Mouse (Mus musculus): ENCODE measurements around the gene Fastkd5. TPM values are rescaled to one million over a fixed set of nuclear protein-coding genes. Genes with fewer than 3 reads are reported as not detected.

The Fastkd5 gene
- 17.1 and 17.9 TPM in 2 replicates for polyA plus RNA-seq (2014; fragmentation: Nextera tagmentation; extraction: Ambion mirVana)

DNA sequence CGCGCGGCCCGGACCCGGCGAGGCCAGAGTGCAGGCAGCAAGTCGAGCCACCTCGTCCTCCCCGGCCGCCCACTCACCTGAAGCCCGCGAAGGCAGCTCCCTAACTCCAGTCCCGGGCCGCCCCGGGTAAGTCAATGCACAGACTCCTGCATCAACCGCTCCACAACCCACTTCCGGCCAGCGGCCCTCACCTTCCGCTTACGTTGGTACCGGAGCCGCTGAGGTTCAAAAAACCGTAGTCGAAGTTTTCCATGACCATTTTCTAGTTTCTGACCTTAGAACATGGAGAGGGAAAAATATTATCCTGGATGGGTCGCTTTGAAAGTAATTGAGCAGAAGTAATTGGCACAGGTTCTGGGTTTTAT is at the start of gene Fastkd5, which contains the start of gene Ubox5:
Gene Fastkd5 (minus strand): TSS at position 189 of the 365 bp plus-strand sequence.
Gene Ubox5 (minus strand): TSS at position 200 of the 365 bp plus-strand sequence.
- peak within 1 kb of the TSS; percentile 86 for H3K9ac ChIP-seq (replicated peaks; ENCODE audit: low read depth, low read length)
- no peaks in the 10 kb centered on the region for H3K9me3 ChIP-seq (ENCODE audit: control insufficient read depth, low read depth, low read length)
- H3K27ac ChIP-seq (ENCODE audit: low read length) = peak within 1 kb of the TSS; percentile 22; the same call in 1 of the 2 replicates
- H3K27me3 ChIP-seq (ENCODE audit: control insufficient read depth, insufficient read depth, low read length) = peaks cover 6% of the 10 kb centered on the region
- ATAC-seq (ENCODE audit: insufficient number of reproducible peaks, insufficient read depth, low FRiP score, low read depth) = peak; percentile 70; the same call in 1 of the 2 replicates
- H3K4me2 ChIP-seq (replicated peaks; ENCODE audit: low read depth, low read length) = peak within 1 kb of the TSS; percentile 94
- H3K4me3 ChIP-seq (ENCODE audit: low read depth, low read length) = peak within 1 kb of the TSS; percentile 98
- peaks cover 9% of the 10 kb centered on the region; the same call in 1 of the 2 replicates for H3K36me3 ChIP-seq (ENCODE audit: control insufficient read depth, insufficient read depth, low read length)
- H3K4me1 ChIP-seq (ENCODE audit: control insufficient read depth, insufficient read depth, low read length) = 0 out of 2 replicates have a peak, but pooled peaks cover 3% of the 10 kb centered on the region
- WGBS = under 1% methylated on average over 25 of the region's 25 CpGs

DNA sequence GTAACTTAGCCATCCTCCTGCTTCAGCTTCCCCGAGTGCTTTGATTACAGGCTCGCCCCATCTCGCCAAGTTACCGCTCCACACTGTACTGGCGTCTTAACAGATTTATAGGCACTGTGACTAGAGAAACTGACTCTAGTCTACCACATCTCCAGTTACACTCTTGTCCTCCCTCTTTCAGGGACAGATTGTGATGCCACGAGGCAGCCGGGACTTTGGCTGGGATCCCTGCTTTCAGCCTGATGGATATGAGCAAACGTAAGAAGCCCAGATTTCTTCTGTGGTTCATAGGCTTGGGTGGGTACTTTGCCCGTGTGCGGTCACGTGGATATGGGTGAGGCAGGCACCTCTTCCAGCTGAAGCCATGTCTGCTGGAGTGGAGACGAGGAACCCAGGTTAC is 49.3 kb upstream of the Fastkd5 start:
- Histone ChIP-seq H3K27me3 (ENCODE audit: control insufficient read depth, insufficient read depth, low read length) (no peaks in the 10 kb centered on the region), H3K4me2 (replicated peaks; ENCODE audit: low read depth, low read length) (no peak overlapping the region), H3K27ac (ENCODE audit: low read length) (no peak overlapping the region), H3K4me1 (ENCODE audit: control insufficient read depth, insufficient read depth, low read length) (no peaks in the 10 kb centered on the region), H3K36me3 (ENCODE audit: control insufficient read depth, insufficient read depth, low read length) (peaks cover 77% of the 10 kb centered on the region), H3K9me3 (ENCODE audit: control insufficient read depth, low read depth, low read length) (no peaks in the 10 kb centered on the region), H3K9ac (replicated peaks; ENCODE audit: low read depth, low read length) (no peak overlapping the region), H3K4me3 (ENCODE audit: low read depth, low read length) (no peak overlapping the region)
- WGBS = 92% methylated on average over 12 of the region's 12 CpGs
- no peak for ATAC-seq (ENCODE audit: insufficient number of reproducible peaks, insufficient read depth, low FRiP score, low read depth)

DNA sequence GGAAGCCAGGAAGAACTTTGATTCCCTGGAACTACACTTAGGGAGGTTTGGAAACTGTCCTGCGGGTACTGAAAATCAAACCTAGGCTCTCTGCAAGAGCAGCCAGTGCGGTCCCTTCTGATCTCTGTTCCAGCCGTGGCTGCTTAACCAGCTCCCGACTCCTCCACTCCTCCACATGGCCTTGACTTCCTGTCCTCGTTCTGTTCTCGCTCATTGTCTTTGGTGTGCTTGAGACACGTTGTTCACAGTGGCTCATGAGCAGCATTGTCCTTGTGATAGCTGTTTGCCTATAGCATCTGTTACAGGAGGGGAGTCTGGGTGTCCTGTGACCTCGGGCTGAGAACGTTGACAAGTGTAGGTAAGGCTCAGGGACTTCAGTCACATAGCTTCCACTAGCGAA is 47.4 kb upstream of the Fastkd5 start:
- no peak for ATAC-seq (ENCODE audit: insufficient number of reproducible peaks, insufficient read depth, low FRiP score, low read depth)
- H3K4me1 ChIP-seq (ENCODE audit: control insufficient read depth, insufficient read depth, low read length) = no peaks in the 10 kb centered on the region
- whole genome bisulfite sequencing = 84% methylated on average over 10 of the region's 10 CpGs

DNA sequence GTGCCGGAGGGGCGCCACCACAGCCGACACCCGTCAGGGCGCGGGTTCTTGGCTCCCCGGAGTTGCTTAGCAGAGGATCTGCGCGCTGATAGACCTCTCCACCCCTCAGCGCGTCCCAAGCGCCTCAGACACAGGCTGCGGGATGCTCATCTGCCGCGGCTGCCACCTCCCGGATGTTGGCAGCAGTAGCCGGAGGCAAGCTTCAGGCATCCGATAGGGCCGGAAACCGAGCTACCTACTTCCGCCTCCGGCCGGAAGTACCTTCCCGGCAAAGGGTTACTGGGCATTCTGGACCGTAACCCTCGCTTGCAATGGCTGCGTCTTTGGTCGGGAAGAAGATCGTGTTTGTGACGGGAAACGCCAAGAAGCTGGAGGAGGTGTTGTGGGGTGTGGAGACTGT is 37.7 kb upstream of the Fastkd5 start, which contains the start of gene Itpa:
Gene Itpa (plus strand): TSS at position 52 of the 400 bp plus-strand sequence.
- Histone ChIP-seq H3K9me3 (ENCODE audit: control insufficient read depth, low read depth, low read length) (no peaks in the 10 kb centered on the region), H3K4me2 (replicated peaks; ENCODE audit: low read depth, low read length) (peak within 1 kb of the TSS; percentile 83), H3K4me1 (ENCODE audit: control insufficient read depth, insufficient read depth, low read length) (peaks cover 8% of the 10 kb centered on the region; the same call in 1 of the 2 replicates), H3K27me3 (ENCODE audit: control insufficient read depth, insufficient read depth, low read length) (no peaks in the 10 kb centered on the region), H3K9ac (replicated peaks; ENCODE audit: low read depth, low read length) (peak within 1 kb of the TSS; percentile 78), H3K36me3 (ENCODE audit: control insufficient read depth, insufficient read depth, low read length) (peaks cover 12% of the 10 kb centered on the region), H3K4me3 (ENCODE audit: low read depth, low read length) (peak within 1 kb of the TSS; percentile 68), H3K27ac (ENCODE audit: low read length) (peak within 1 kb of the TSS; percentile 61)
- WGBS = under 1% methylated on average over 31 of the region's 31 CpGs
- peak; percentile 53 for ATAC-seq (ENCODE audit: insufficient number of reproducible peaks, insufficient read depth, low FRiP score, low read depth)

More for the DNA sequence above, 47.4 kb upstream of the Fastkd5 start:
- Histone ChIP-seq H3K27me3 (ENCODE audit: control insufficient read depth, insufficient read depth, low read length) (no peaks in the 10 kb centered on the region), H3K36me3 (ENCODE audit: control insufficient read depth, insufficient read depth, low read length) (peaks cover 74% of the 10 kb centered on the region), H3K4me2 (replicated peaks; ENCODE audit: low read depth, low read length) (no peak overlapping the region), H3K9me3 (ENCODE audit: control insufficient read depth, low read depth, low read length) (no peaks in the 10 kb centered on the region), H3K9ac (replicated peaks; ENCODE audit: low read depth, low read length) (no peak overlapping the region), H3K4me3 (ENCODE audit: low read depth, low read length) (no peak overlapping the region), H3K27ac (ENCODE audit: low read length) (no peak overlapping the region)

DNA sequence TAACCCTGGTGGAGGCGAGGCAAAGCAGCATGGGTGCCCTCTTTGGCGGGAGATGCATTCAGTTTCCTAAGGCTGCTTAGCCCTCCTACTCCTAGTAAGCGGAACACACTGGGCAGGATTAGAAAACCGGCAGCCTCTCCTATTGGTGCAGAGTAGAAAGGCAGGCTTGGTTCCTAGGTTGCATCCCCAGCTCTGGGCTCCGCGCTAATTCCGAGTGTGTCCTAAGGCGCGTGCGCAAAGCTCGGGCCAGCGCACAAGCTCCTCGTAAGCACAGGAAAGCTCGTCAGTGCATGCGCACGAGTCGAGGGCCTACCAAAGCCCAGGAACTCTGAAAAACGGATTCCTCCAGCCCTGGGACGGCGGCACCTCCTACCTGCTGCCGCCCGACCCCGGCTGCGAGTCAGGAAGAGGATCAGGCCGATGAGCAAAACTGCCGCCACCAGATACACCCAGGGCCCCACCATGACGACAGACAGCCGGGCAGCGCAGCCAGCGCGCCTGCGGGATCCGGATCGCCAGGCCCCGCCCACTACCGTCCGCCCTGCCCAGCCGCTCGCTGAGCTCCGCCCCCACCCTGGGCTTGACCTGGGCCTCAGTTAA is 34.4 kb upstream of the Fastkd5 start, which contains the start of gene Ddrgk1:
Gene Ddrgk1 (minus strand): TSS at position 558 of the 600 bp plus-strand sequence.
- Histone ChIP-seq H3K27ac (ENCODE audit: low read length) (peak within 1 kb of the TSS; percentile 89), H3K9me3 (ENCODE audit: control insufficient read depth, low read depth, low read length) (no peaks in the 10 kb centered on the region), H3K36me3 (ENCODE audit: control insufficient read depth, insufficient read depth, low read length) (peaks cover 26% of the 10 kb centered on the region; the same call in 1 of the 2 replicates), H3K4me3 (ENCODE audit: low read depth, low read length) (peak within 1 kb of the TSS; percentile 35), H3K9ac (replicated peaks; ENCODE audit: low read depth, low read length) (peak within 1 kb of the TSS; percentile 47), H3K27me3 (ENCODE audit: control insufficient read depth, insufficient read depth, low read length) (no peaks in the 10 kb centered on the region), H3K4me2 (replicated peaks; ENCODE audit: low read depth, low read length) (peak within 1 kb of the TSS; percentile 63), H3K4me1 (ENCODE audit: control insufficient read depth, insufficient read depth, low read length) (peaks cover 8% of the 10 kb centered on the region; the same call in 1 of the 2 replicates)
- peak; percentile 97 for ATAC-seq (ENCODE audit: insufficient number of reproducible peaks, insufficient read depth, low FRiP score, low read depth)
- WGBS = 0% methylated on average over 40 of the region's 40 CpGs

DNA sequence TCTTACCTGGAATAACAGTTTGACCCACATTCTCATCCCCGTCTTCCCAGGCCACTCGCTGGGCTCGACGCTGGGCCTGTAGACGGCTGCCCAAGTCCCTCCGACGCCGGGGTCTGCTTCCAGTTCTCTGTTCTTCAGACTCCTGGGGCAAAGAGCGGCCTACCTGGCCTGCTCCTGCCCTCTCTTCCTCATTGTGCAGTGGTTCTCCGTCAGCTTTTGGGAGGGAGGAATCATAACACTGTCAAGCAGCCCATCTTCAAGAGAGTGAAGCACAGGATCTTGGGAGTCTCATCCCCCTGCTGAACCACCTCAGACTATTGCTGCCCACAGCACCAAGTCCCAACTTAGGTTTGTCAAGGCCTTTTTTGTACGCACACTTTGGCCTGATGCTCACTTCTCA is 33.5 kb upstream of the Fastkd5 start:
- peak overlapping the region; percentile 63 for H3K4me2 ChIP-seq (replicated peaks; ENCODE audit: low read depth, low read length)
- H3K4me3 ChIP-seq (ENCODE audit: low read depth, low read length) = peak overlapping the region; percentile 35; the same call in 1 of the 2 replicates
- peaks cover 34% of the 10 kb centered on the region for H3K36me3 ChIP-seq (ENCODE audit: control insufficient read depth, insufficient read depth, low read length)
- peak overlapping the region; percentile 47; the same call in 1 of the 2 replicates for H3K9ac ChIP-seq (replicated peaks; ENCODE audit: low read depth, low read length)
- no peak for ATAC-seq (ENCODE audit: insufficient number of reproducible peaks, insufficient read depth, low FRiP score, low read depth)
- H3K9me3 ChIP-seq (ENCODE audit: control insufficient read depth, low read depth, low read length) = no peaks in the 10 kb centered on the region
- peaks cover 8% of the 10 kb centered on the region; the same call in 1 of the 2 replicates for H3K4me1 ChIP-seq (ENCODE audit: control insufficient read depth, insufficient read depth, low read length)
- H3K27me3 ChIP-seq (ENCODE audit: control insufficient read depth, insufficient read depth, low read length) = no peaks in the 10 kb centered on the region
- WGBS = 90% methylated on average over 11 of the region's 11 CpGs
- no peak overlapping the region for H3K27ac ChIP-seq (ENCODE audit: low read length)

DNA sequence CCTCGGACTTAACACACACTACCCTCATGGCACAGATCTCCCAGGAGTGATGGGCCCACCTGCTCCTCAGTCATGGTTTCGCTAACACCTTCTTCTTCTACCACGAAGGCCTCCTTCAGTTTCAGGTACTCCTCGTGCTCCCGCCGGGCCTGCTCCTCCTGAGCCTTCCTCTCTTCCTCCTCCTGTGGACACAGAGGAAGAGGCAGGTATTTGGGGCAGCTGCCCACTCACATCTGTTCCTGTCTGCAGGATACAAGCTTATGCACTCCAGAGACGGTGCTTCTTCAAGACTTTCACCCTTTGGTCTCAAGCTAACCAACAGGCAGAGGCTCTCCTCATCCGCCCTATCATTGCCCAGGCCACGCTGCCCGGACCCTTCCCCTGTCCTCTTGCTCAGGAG is 28.7 kb upstream of the Fastkd5 start:
- H3K4me3 ChIP-seq (ENCODE audit: low read depth, low read length) = no peak overlapping the region
- H3K4me2 ChIP-seq (replicated peaks; ENCODE audit: low read depth, low read length) = no peak overlapping the region
- peaks cover 8% of the 10 kb centered on the region; the same call in 1 of the 2 replicates for H3K4me1 ChIP-seq (ENCODE audit: control insufficient read depth, insufficient read depth, low read length)
- peaks cover 73% of the 10 kb centered on the region for H3K36me3 ChIP-seq (ENCODE audit: control insufficient read depth, insufficient read depth, low read length)
- no peak for ATAC-seq (ENCODE audit: insufficient number of reproducible peaks, insufficient read depth, low FRiP score, low read depth)
- H3K9ac ChIP-seq (replicated peaks; ENCODE audit: low read depth, low read length) = no peak overlapping the region
- 97% methylated on average over 10 of the region's 10 CpGs for WGBS
- no peaks in the 10 kb centered on the region for H3K27me3 ChIP-seq (ENCODE audit: control insufficient read depth, insufficient read depth, low read length)
- no peak overlapping the region for H3K27ac ChIP-seq (ENCODE audit: low read length)
- H3K9me3 ChIP-seq (ENCODE audit: control insufficient read depth, low read depth, low read length) = no peaks in the 10 kb centered on the region

DNA sequence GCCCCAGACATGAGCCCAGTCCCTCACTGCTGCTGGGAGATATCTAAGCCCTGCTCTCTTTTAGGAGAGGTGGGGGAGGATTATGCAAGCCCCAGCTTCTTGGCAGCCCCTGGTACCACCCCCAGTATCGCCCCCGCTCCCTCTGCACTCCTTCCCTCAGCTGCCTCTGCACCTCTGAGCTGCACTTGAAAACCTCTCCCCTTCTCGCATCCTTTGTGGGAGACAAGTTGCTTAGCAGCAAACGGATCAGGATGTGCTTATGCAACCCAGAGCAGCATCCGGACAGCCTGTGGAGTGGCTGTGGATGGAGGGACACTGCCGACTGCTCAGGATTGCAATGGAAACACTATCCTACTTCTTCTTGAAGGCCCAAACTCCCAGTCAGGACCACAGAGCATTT is 27.7 kb upstream of the Fastkd5 start:
- no peak overlapping the region for H3K9ac ChIP-seq (replicated peaks; ENCODE audit: low read depth, low read length)
- no peaks in the 10 kb centered on the region for H3K4me1 ChIP-seq (ENCODE audit: control insufficient read depth, insufficient read depth, low read length)
- no peak overlapping the region for H3K4me3 ChIP-seq (ENCODE audit: low read depth, low read length)
- no peak overlapping the region for H3K27ac ChIP-seq (ENCODE audit: low read length)
- WGBS = 84% methylated on average over 6 of the region's 6 CpGs
- no peak overlapping the region for H3K4me2 ChIP-seq (replicated peaks; ENCODE audit: low read depth, low read length)
- ATAC-seq (ENCODE audit: insufficient number of reproducible peaks, insufficient read depth, low FRiP score, low read depth) = no peak
- no peaks in the 10 kb centered on the region for H3K9me3 ChIP-seq (ENCODE audit: control insufficient read depth, low read depth, low read length)
- no peaks in the 10 kb centered on the region for H3K27me3 ChIP-seq (ENCODE audit: control insufficient read depth, insufficient read depth, low read length)
- peaks cover 80% of the 10 kb centered on the region for H3K36me3 ChIP-seq (ENCODE audit: control insufficient read depth, insufficient read depth, low read length)

All from stomach, embryonic 14.5 days (tissue).